Mouse (Mus musculus): ENCODE data around the gene Eno2. TPM values are rescaled to one million over a fixed set of nuclear protein-coding genes. Genes with fewer than 3 reads are reported as not detected.

Eno2 gene
- total RNA-seq, 2 experiments from 2014 or later = 1,064 to 1,067 TPM

DNA sequence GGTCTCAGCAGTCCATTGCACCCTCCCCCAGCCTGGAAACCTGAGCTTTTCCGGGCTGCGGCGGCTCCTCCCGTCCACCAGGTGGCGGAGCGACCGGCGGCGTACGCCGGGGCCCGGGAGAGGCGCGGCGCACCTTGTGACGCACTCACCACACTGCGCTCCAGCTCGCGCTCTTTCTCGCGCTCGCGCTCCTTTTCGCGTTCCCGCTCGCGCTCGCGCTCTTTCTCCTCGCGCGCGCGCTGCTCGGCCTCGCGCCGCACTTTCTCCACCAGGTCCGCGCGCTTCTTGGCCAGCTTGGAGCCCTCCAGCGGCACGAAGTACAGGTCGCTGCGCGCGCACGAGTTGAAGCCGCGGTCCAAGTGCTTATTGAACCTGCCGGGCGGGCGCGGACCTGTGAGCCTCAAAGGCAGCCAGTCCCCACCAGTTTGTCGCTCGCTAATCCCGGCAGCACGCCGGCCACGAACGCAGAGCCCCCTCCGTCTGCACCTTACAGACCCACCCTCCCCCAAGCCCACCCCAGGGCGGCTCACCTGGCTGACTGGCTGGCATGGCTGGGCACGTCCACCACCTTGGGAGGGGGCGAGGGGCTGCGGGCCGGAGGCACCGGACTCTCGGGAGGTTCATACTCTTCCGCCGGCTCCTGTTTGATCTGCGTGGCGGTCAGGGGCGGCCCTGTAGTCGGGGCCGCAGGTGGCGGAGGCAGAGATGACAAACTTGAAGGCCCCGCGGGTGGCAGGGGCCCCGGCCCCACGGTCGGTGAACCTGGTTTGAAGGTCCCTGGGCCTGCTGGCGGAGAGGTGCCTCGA lies 23.8 kb downstream of the Eno2 start:
- intact Hi-C loops (cut with DNase I) = loop anchor here (1.0 to 2.0 kb wide), 2 partner anchors 12 to 73 kb away; no protein-coding TSS in a partner anchor
- peak; percentile 95 to 97 for DNase-seq (ENCODE audit: extremely low spot score in 1 of 2, low spot score in 2 of 2)
- Histone ChIP-seq H3K27ac (peak overlapping the region; percentile 96), H3K4me3 (peak overlapping the region; percentile 60)
- peak; percentile 99 for TF ChIP-seq CTCF (IDR thresholded peaks at IDR 0.05)

DNA sequence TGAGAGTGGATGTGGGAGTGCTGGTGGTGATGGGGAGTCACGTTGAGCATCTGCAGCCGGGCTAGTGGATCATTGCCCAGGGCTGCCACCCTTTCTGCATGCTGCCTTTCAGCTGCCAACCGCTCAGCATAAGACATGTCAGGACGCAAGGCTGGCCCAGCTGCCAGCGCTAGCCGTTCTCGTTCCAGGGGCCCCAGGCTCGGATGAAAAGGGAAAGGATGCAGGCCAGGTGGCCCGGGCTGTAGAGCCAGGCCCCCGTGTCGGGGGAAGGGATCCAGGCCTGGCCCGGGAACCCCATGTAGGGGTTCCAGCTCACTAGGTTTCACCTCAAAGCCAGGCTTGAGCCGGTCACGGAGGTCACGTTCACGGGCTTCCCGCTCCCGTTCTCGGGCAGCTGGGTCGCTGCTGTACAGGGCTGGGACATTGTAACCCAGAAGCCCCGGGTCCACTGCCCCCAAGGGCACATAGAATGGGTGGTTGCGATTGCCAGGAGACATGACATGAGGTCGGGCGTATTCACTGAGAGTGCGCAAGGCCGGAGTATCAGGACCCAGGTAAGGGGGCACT lies 24.6 kb downstream of the Eno2 start:
- TF ChIP-seq CTCF (IDR thresholded peaks at IDR 0.05) = no peak
- intact Hi-C loops (cut with DNase I) = loop anchor here (1.0 to 5.0 kb wide), 3 partner anchors 12 to 72 kb away; no protein-coding TSS in a partner anchor
- Histone ChIP-seq H3K27ac (peak overlapping the region; percentile 96), H3K4me3 (peak overlapping the region; percentile 60)
- DNase-seq (ENCODE audit: extremely low spot score in 1 of 2, low spot score in 2 of 2) = no peak

DNA sequence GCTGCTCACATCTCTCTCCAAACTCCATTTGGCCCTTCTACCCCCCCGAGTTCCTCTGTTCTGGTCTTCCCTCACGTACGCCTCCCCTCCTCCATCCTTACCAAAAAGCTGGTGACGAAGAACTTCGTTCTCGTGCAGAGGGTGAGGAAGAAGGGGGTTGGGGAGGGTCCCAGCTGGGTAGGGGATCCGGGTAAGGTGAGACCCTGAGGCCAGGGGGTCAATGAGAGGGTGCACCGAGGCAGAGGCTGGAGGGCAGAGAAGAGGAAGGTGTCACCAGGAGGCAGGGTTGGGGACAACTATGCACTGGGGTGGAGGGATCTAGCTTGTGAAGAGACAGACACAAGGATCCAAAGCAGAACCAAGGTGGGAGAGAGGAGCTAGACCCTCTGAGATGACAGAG lies 25.8 kb downstream of the Eno2 start:
- intact Hi-C loops (cut with DNase I) = loop anchor here (2.0 to 5.0 kb wide), 2 partner anchors 41 to 71 kb away; no protein-coding TSS in a partner anchor
- no peak for TF ChIP-seq CTCF (IDR thresholded peaks at IDR 0.05)
- Histone ChIP-seq H3K27ac (no peak overlapping the region), H3K4me3 (no peak overlapping the region)
- no peak for DNase-seq (ENCODE audit: extremely low spot score in 1 of 2, low spot score in 2 of 2)

DNA sequence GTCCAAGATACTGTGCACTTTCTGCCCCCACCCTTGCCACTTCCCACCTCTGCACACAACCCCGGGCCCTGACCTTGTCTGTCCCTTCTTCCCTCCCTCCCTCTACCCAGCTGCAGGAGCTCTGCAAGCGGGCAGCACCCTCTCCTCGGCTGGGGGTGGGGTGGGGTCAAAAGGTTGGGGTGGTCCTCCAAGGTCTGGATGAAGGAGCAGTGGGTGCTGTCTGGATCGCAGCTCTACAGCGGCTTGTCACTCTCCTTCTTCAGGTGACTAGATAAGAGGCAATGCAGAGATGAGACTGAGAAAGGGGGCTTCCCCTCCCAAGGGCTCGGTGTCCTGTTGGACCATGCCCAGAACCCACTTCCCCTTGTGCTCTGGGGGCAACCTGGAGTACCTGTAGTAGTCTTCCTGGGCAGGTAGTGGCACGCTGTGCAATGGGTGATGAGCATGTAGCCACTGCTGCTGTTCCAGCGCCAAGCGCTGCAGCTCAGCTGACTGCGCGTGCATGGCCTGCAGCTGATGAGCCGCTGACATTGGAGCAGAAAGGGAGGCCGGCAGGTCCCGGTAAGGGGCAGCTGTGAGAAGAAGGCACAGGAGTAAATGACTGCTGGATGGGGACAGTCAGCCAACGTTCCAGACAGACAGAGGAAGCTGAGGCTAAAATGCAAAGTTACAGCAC lies 26.5 kb downstream of the Eno2 start:
- TF ChIP-seq CTCF (IDR thresholded peaks at IDR 0.05) = no peak
- Histone ChIP-seq H3K27ac (no peak overlapping the region), H3K4me3 (no peak overlapping the region)
- no peak for DNase-seq (ENCODE audit: extremely low spot score in 1 of 2, low spot score in 2 of 2)
- intact Hi-C loops (cut with DNase I) = loop anchor here (5.0 kb wide), 1 partner anchor 41 kb away; no protein-coding TSS in a partner anchor

DNA sequence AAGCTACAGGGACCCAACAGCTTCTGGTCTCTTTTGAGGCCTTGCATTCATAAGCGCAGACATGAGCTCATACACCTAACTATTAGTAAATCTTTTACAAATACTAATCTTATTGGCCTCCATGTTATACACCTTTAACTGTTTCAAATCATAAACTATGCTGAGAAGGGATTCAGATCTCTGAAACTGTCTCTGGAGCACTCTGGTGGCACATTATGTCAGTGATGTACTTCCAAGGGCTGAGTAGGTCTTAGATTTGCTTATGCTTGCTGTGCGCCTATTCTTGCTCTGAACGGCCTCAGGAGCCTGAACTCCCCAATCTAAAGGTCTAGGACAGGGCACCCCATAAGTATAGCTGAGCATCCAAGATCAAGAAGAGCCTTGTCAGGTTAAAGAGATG lies 27.6 kb downstream of the Eno2 start:
- H3K27ac ChIP-seq = peak overlapping the region; percentile 99
- DNase-seq (ENCODE audit: extremely low spot score in 1 of 2, low spot score in 2 of 2) = no peak
- peak overlapping the region; percentile 64 for H3K4me3 ChIP-seq
- TF ChIP-seq CTCF (IDR thresholded peaks at IDR 0.05) = no peak
- intact Hi-C loops (cut with DNase I) = loop anchor here (2.0 to 5.0 kb wide), 2 partner anchors 40 to 79 kb away; partner anchors contain the start of gene Lpcat3

DNA sequence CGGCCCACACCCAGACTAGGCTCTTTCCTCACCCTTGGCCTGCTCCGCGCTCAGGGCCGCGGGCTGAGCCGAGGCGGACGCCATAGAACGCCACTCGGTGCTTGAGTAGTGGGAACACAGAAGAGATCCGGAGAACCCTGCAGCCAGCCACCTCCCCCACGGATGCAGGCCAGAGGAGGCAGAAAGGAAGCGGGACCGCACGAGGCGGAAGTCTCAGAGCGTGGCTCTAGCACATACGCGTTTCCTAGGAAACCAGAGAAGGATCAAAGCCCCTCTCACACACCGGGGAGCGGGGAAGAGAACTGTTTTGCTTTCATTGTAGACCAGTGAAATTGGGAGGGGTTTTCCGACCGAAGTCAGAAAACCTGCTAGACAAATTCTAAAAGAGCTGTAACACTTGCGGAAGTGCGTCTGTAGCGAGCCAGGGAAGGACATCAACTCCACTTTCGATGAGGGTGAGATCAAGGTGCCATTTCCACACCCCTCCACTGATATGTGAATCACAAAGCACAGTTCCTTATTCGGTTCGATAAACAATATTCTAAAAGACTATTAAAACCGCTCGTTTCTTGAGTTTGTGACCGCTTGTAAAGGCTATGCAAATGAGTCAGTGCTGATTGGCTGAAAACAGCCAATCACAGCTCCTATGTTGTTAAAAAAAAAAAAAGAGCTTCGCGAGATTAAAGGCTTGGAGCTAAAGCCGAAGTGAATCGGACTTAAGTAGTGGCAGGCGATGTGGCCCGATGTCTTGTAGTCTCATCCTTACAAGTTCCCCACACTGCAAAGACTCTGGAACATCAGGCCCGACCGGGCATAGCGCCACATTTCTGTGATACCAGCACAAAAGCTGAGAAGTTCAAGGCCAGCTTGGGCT lies 28.3 kb downstream of the Eno2 start, which contains the start of gene Grcc10:
Grcc10 (minus strand) TSS at position 487 of the 874 bp plus-strand sequence.
- Histone ChIP-seq H3K4me3 (peak within 1 kb of the TSS; percentile 64), H3K27ac (peak within 1 kb of the TSS; percentile 99)
- intact Hi-C loops (cut with DNase I) = loop anchor here (1.0 to 5.0 kb wide), 4 partner anchors 29 to 171 kb away; partner anchors contain the start of genes C1rb, Emg1, Lpcat3 and Phb2
- TF ChIP-seq CTCF (IDR thresholded peaks at IDR 0.05) = no peak
- peak; percentile 85 to 87 for DNase-seq (ENCODE audit: extremely low spot score in 1 of 2, low spot score in 2 of 2)

DNA sequence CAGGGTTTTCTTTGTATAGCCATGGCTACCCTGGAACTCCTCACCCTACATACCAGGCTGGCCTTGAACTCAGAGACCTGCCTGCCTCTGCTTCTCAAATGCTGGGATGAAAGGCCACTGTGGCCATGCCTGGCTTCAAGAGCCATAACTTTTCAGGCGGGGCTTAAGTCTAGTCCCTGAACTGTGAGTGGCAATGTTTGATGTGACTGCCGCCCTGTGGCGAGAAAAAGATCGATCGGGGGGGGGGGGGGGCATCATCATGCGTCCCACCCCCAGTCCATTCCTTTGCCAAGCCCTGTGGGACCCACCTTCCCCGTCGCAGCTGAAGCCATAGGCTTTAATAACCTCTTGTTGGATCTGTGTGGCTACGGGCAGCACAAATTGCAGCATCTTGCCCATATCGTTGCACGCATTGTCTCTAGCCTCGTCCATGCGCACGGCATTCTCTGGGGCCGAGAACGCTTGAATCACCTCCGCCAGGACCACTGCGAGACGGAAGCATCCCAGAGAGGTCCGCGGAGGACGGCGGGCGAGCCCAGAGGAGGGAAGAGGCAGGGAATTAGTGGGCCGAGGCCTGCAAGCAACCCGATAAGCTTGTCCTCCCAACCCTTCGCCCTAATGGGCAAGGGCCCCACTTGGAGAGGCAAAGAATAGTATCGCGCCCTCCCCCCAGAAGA lies 29.1 kb downstream of the Eno2 start:
- peak overlapping the region; percentile 99 for H3K27ac ChIP-seq

DNA sequence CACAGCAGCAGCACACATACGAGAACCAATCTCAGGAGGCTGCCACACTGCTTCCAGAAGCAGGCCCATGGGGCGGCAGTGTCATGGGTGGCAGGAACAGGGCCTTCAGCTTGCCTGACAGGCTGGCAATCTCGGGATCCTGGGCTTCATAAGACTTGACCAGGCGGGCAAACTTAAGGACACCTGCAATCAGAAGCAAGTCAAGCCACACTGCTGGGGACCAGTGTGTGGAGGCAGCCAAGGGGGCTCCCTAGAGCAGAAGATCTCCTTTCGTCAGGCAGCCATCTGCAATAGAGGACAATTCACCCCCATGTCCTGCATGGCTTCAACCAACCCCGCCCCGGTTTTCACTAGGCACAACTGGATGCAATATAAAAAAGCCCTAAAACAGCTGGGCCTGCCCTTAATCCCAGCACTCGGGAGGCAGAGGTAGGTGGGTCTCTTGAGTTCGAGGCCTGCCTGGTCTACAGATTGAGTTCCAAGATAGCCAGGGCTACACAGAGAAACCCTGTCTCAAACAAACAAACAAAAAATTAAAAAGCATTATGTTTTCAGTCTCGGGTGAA lies 30.2 kb downstream of the Eno2 start:
- intact Hi-C loops (cut with DNase I) = no loop called here
- TF ChIP-seq CTCF (IDR thresholded peaks at IDR 0.05) = no peak
- H3K27ac ChIP-seq = peak overlapping the region; percentile 99; the same call in 1 of the 2 replicates
- no peak overlapping the region for H3K4me3 ChIP-seq
- DNase-seq (ENCODE audit: extremely low spot score in 1 of 2, low spot score in 2 of 2) = no peak

More for the DNA sequence above, 29.1 kb downstream of the Eno2 start:
- H3K4me3 ChIP-seq = peak overlapping the region; percentile 64
- TF ChIP-seq CTCF (IDR thresholded peaks at IDR 0.05) = peak; percentile 65
- intact Hi-C loops (cut with DNase I) = loop anchor here (1.0 to 5.0 kb wide), 4 partner anchors 28 to 170 kb away; partner anchors contain the start of genes C1rb, Emg1, Lpcat3 and Phb2
- DNase-seq (ENCODE audit: extremely low spot score in 1 of 2, low spot score in 2 of 2) = peak in 1 of 2 experiments; percentile 60

DNA sequence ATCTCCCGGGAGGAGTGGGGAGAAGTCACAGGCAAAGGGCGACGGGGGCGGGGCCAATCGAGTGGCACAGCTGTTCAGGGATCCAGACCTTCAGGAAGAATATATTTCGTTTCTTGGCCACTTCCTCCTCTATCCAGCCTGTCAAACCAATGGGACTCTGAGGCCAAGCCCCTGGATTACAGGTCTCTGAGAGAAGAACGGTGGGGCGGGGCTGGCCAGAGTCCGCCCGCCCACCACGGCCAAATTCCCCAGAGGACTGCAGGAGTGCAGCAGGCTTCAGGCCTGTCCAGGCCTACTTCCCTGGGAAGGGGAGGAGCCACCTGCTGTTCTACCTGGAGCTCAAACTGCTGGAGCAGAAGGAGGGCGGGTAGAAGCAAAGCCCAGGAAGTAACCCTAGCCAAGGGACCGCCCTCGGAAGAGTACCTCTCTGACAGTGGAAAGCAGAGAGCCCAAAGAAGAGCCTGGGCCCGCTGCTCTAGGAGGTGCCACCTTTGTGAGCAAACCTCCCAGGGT lies 30.9 kb downstream of the Eno2 start, which contains the start of gene Ptpn6:
Ptpn6 (minus strand) TSS at position 204 of the 513 bp plus-strand sequence.
- peak within 1 kb of the TSS; percentile 99; the same call in 1 of the 2 replicates for H3K27ac ChIP-seq
- intact Hi-C loops (cut with DNase I) = no loop called here
- no peak for TF ChIP-seq CTCF (IDR thresholded peaks at IDR 0.05)
- H3K4me3 ChIP-seq = no peak within 1 kb of the TSS
- DNase-seq (ENCODE audit: extremely low spot score in 1 of 2, low spot score in 2 of 2) = no peak

DNA sequence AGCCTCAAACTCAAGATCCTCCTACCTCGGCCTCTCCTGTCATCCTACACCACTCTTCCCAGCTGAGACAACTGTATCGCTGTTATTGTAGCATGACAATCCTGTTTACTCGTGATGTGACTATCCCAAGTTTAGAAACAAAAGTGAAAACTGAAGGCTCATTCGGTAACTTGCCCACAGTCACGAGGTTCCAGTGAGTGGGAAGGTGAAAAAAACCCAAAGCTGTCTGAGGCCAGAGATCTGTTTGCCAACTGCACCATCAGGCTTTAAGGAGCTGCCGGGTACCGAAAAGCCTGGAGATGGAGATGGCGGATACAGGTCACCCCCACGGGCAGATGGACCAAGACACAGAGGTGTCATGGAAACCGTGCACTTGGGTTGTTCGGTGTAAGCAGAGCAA lies 32.4 kb downstream of the Eno2 start:
- no peak for DNase-seq (ENCODE audit: extremely low spot score in 1 of 2, low spot score in 2 of 2)
- intact Hi-C loops (cut with DNase I) = no loop called here

More for the DNA sequence above, 32.4 kb downstream of the Eno2 start:
- no peak overlapping the region; the same call in 1 of the 2 replicates for H3K27ac ChIP-seq
- H3K4me3 ChIP-seq = no peak overlapping the region
- no peak for TF ChIP-seq CTCF (IDR thresholded peaks at IDR 0.05)
